Mouse (Mus musculus): ENCODE measurements around the gene Oxnad1. TPM values are rescaled to one million over a fixed set of nuclear protein-coding genes. Genes with fewer than 3 reads are reported as not detected.
A peak's percentile ranks its signal among the peaks of the same experiment; 100 is the strongest.

The Oxnad1 gene
- total and polyA plus RNA-seq, 2 experiments from 2014 or later = 24.5 to 28.8 TPM

DNA sequence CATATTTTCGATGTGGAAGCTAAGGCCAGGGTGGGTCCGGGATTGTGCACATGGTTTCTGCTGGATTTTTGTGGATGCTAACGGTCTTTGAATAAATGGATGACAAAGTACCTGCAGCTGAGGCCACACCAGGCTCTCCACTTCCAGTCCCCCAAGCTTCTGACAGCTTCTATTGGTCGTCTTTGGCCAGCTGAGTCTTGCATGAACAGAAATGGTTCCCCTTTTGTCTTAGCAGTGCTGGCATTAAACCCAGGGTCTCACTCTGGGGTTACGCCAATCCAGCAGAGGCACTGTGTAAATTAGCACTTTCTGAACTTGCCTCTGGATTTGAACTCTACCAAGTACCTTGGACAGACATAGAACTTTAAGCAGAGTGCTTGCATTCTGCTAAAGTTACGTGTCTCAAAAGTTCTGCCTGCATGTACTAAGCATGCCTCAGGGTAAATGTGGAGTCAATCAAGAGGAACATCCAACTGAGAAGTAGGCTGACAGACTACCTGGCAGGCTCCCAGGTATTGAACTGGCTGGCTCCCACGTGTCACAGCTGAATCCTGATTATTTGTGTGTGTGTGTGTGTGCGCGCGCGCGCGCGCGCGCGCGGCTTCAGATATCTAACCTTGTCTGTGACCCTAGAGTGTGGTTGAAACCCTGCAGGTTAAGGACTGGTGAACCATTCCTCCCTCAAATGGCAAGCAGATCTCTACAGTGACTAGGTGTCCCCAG is 67.2 kb downstream of the Oxnad1 start:
- H3K9ac ChIP-seq (replicated peaks; ENCODE audit: low read length) = no peak overlapping the region
- no peaks in the 10 kb centered on the region for H3K4me1 ChIP-seq (ENCODE audit: insufficient read depth, low read length)
- H3K27ac ChIP-seq = no peak overlapping the region
- ATAC-seq (no peak), DNase-seq (ENCODE audit: low spot score) (peak; percentile 5)
- 0 out of 2 replicates have a peak, but pooled peaks cover 4% of the 10 kb centered on the region for H3K9me3 ChIP-seq (ENCODE audit: low read length)
- H3K4me2 ChIP-seq (ENCODE audit: low read depth, low read length) = no peak overlapping the region
- no peak overlapping the region for H3K4me3 ChIP-seq (ENCODE audit: low read length)
- H3K27me3 ChIP-seq (ENCODE audit: insufficient read depth, low read length) = no peaks in the 10 kb centered on the region
- H3K36me3 ChIP-seq (ENCODE audit: insufficient read depth, low read length) = no peaks in the 10 kb centered on the region
- WGBS = 91% methylated on average over 18 of the region's 18 CpGs
- no peak for TF ChIP-seq CTCF (IDR thresholded peaks at IDR 0.05; ENCODE audit: low read depth)

Other genes starting within 250 kb of the Oxnad1 start
- gene Galnt15, start 56.4 kb upstream of the Oxnad1 start, total RNA-seq (2014; rRNA removed) = 3.3 and 5.1 TPM in 2 replicates
- 1.8 and 2.4 TPM in 2 replicates for gene Galnt15, start 56.4 kb upstream of the Oxnad1 start, polyA plus RNA-seq (2015; fragmentation: Nextera tagmentation; extraction: Ambion mirVana)
- gene Dph3, start 355 bp downstream of the Oxnad1 start, total RNA-seq (2014; rRNA removed) = 45.3 and 46.3 TPM in 2 replicates
- 75.8 and 78.2 TPM in 2 replicates for gene Dph3, start 355 bp downstream of the Oxnad1 start, polyA plus RNA-seq (2015; fragmentation: Nextera tagmentation; extraction: Ambion mirVana)
- not detected in 2 replicates for gene Msmb, start 56.6 kb downstream of the Oxnad1 start, total RNA-seq (2014; rRNA removed)
- not detected in 2 replicates for gene Msmb, start 56.6 kb downstream of the Oxnad1 start, polyA plus RNA-seq (2015; fragmentation: Nextera tagmentation; extraction: Ambion mirVana)
- gene Ncoa4, start 74.5 kb downstream of the Oxnad1 start, total RNA-seq (2014; rRNA removed) = 171 TPM in 2 replicates
- gene Ncoa4, start 74.5 kb downstream of the Oxnad1 start, polyA plus RNA-seq (2015; fragmentation: Nextera tagmentation; extraction: Ambion mirVana) = 82.3 and 85.8 TPM in 2 replicates
- 115 and 138 TPM in 2 replicates for gene Timm23, start 116.5 kb downstream of the Oxnad1 start, total RNA-seq (2014; rRNA removed)
- gene Timm23, start 116.5 kb downstream of the Oxnad1 start, polyA plus RNA-seq (2015; fragmentation: Nextera tagmentation; extraction: Ambion mirVana) = 258 and 262 TPM in 2 replicates
- gene Parg, start 116.6 kb downstream of the Oxnad1 start, total RNA-seq (2014; rRNA removed) = 33.6 and 35.0 TPM in 2 replicates
- gene Parg, start 116.6 kb downstream of the Oxnad1 start, polyA plus RNA-seq (2015; fragmentation: Nextera tagmentation; extraction: Ambion mirVana) = 26.4 and 26.5 TPM in 2 replicates
- gene Ogdhl, start 236.6 kb downstream of the Oxnad1 start, total RNA-seq (2014; rRNA removed) = 33.5 and 34.0 TPM in 2 replicates
- gene Ogdhl, start 236.6 kb downstream of the Oxnad1 start, polyA plus RNA-seq (2015; fragmentation: Nextera tagmentation; extraction: Ambion mirVana) = 21.2 and 22.5 TPM in 2 replicates

Measured in hindbrain, postnatal 0 days (tissue).